Mouse (Mus musculus): ENCODE measurements around the gene Hoxa1. TPM values are rescaled to one million over a fixed set of nuclear protein-coding genes. Genes with fewer than 3 reads are reported as not detected.

Gene Hoxa1
- polyA plus RNA-seq, 1 experiment from 2014 or later: 0.53 TPM

GRCm38 (mm10) chr6:52164051-52164625, 6.0 kb upstream of the Hoxa1 start:
- no peak for ATAC-seq (ENCODE audit: low FRiP score)
- H3K4me1 ChIP-seq (ENCODE audit: control insufficient read depth, insufficient read depth, low read length): no peaks in the 10 kb centered on the region
- no peak overlapping the region for H3K9ac ChIP-seq (ENCODE audit: low read length)
- H3K4me2 ChIP-seq: no peak overlapping the region
- 0% methylated on average over 38 of the region's 39 CpGs for WGBS
- no peak overlapping the region for H3K27ac ChIP-seq (ENCODE audit: low read depth, low read length)
- H3K36me3 ChIP-seq (ENCODE audit: control insufficient read depth, insufficient read depth, low read length): no peaks in the 10 kb centered on the region
- H3K9me3 ChIP-seq (ENCODE audit: control insufficient read depth, low read length): no peaks in the 10 kb centered on the region
- DNase-seq (ENCODE audit: low spot score, missing footprints): peak; percentile 96
- no peak overlapping the region for H3K4me3 ChIP-seq (ENCODE audit: low read depth, low read length)
- peaks cover 97% of the 10 kb centered on the region for H3K27me3 ChIP-seq (ENCODE audit: control insufficient read depth, insufficient read depth, low read length)

GRCm38 (mm10) chr6:52163366-52164031, 5.4 kb upstream of the Hoxa1 start:
- peaks cover 5% of the 10 kb centered on the region; the same call in 1 of the 2 replicates for H3K4me1 ChIP-seq (ENCODE audit: control insufficient read depth, insufficient read depth, low read length)
- peaks cover 97% of the 10 kb centered on the region for H3K27me3 ChIP-seq (ENCODE audit: control insufficient read depth, insufficient read depth, low read length)
- ATAC-seq (ENCODE audit: low FRiP score) (no peak), DNase-seq (ENCODE audit: low spot score, missing footprints) (peak; percentile 97)
- WGBS: under 1% methylated on average over 17 of the region's 17 CpGs
- H3K9me3 ChIP-seq (ENCODE audit: control insufficient read depth, low read length): no peaks in the 10 kb centered on the region
- H3K4me3 ChIP-seq (ENCODE audit: low read depth, low read length): no peak overlapping the region
- no peak overlapping the region for H3K4me2 ChIP-seq
- H3K27ac ChIP-seq (ENCODE audit: low read depth, low read length): no peak overlapping the region
- H3K9ac ChIP-seq (ENCODE audit: low read length): no peak overlapping the region
- no peaks in the 10 kb centered on the region for H3K36me3 ChIP-seq (ENCODE audit: control insufficient read depth, insufficient read depth, low read length)

- H3K4me1 ChIP-seq (ENCODE audit: control insufficient read depth, insufficient read depth, low read length): peaks cover 8% of the 10 kb centered on the region; the same call in 1 of the 2 replicates
- H3K4me3 ChIP-seq (ENCODE audit: low read depth, low read length): no peak overlapping the region
- H3K27me3 ChIP-seq (ENCODE audit: control insufficient read depth, insufficient read depth, low read length): peaks cover 97% of the 10 kb centered on the region
- no peak overlapping the region for H3K27ac ChIP-seq (ENCODE audit: low read depth, low read length)
- no peak overlapping the region for H3K9ac ChIP-seq (ENCODE audit: low read length)
- DNase-seq (ENCODE audit: low spot score, missing footprints) (peak; percentile 97), ATAC-seq (ENCODE audit: low FRiP score) (no peak)
- under 1% methylated on average over 14 of the region's 14 CpGs for WGBS
- no peaks in the 10 kb centered on the region for H3K9me3 ChIP-seq (ENCODE audit: control insufficient read depth, low read length)
- H3K4me2 ChIP-seq: no peak overlapping the region
- no peaks in the 10 kb centered on the region for H3K36me3 ChIP-seq (ENCODE audit: control insufficient read depth, insufficient read depth, low read length)
These were observed 4.7 kb upstream of the Hoxa1 start for GRCm38 (mm10) chr6:52162611-52163365.

- whole genome bisulfite sequencing: 0% methylated on average over 1 of the region's 1 CpGs
- Histone ChIP-seq H3K36me3 (ENCODE audit: control insufficient read depth, insufficient read depth, low read length) (no peaks in the 10 kb centered on the region), H3K4me2 (no peak overlapping the region), H3K27ac (ENCODE audit: low read depth, low read length) (no peak overlapping the region), H3K4me3 (ENCODE audit: low read depth, low read length) (no peak overlapping the region), H3K4me1 (ENCODE audit: control insufficient read depth, insufficient read depth, low read length) (peaks cover 8% of the 10 kb centered on the region; the same call in 1 of the 2 replicates), H3K27me3 (ENCODE audit: control insufficient read depth, insufficient read depth, low read length) (peaks cover 97% of the 10 kb centered on the region), H3K9me3 (ENCODE audit: control insufficient read depth, low read length) (no peaks in the 10 kb centered on the region), H3K9ac (ENCODE audit: low read length) (no peak overlapping the region)
- ATAC-seq (ENCODE audit: low FRiP score) (no peak), DNase-seq (ENCODE audit: low spot score, missing footprints) (no peak)
These were observed 3.9 kb upstream of the Hoxa1 start for GRCm38 (mm10) chr6:52162093-52162380.

GRCm38 (mm10) chr6:52161336-52162092, 3.4 kb upstream of the Hoxa1 start:
- H3K27ac ChIP-seq (ENCODE audit: low read depth, low read length): no peak overlapping the region
- 2% methylated on average over 8 of the region's 8 CpGs for WGBS
- peak; percentile 95 for DNase-seq (ENCODE audit: low spot score, missing footprints)
- H3K9ac ChIP-seq (ENCODE audit: low read length): no peak overlapping the region
- peaks cover 97% of the 10 kb centered on the region for H3K27me3 ChIP-seq (ENCODE audit: control insufficient read depth, insufficient read depth, low read length)
- peaks cover 8% of the 10 kb centered on the region; the same call in 1 of the 2 replicates for H3K4me1 ChIP-seq (ENCODE audit: control insufficient read depth, insufficient read depth, low read length)
- H3K36me3 ChIP-seq (ENCODE audit: control insufficient read depth, insufficient read depth, low read length): no peaks in the 10 kb centered on the region
- no peaks in the 10 kb centered on the region for H3K9me3 ChIP-seq (ENCODE audit: control insufficient read depth, low read length)
- H3K4me3 ChIP-seq (ENCODE audit: low read depth, low read length): no peak overlapping the region
- no peak overlapping the region for H3K4me2 ChIP-seq
- ATAC-seq (ENCODE audit: low FRiP score): no peak

GRCm38 (mm10) chr6:52160511-52161335, 2.6 kb upstream of the Hoxa1 start:
- no peak overlapping the region for H3K4me2 ChIP-seq
- no peak for ATAC-seq (ENCODE audit: low FRiP score)

GRCm38 (mm10) chr6:52159979-52160378, 1.9 kb upstream of the Hoxa1 start:
- no peak for ATAC-seq (ENCODE audit: low FRiP score)
- 4% methylated on average over 9 of the region's 9 CpGs for WGBS
- peaks cover 8% of the 10 kb centered on the region; the same call in 1 of the 2 replicates for H3K4me1 ChIP-seq (ENCODE audit: control insufficient read depth, insufficient read depth, low read length)
- no peaks in the 10 kb centered on the region for H3K36me3 ChIP-seq (ENCODE audit: control insufficient read depth, insufficient read depth, low read length)
- no peaks in the 10 kb centered on the region for H3K9me3 ChIP-seq (ENCODE audit: control insufficient read depth, low read length)
- H3K4me2 ChIP-seq: no peak overlapping the region
- H3K27me3 ChIP-seq (ENCODE audit: control insufficient read depth, insufficient read depth, low read length): peaks cover 97% of the 10 kb centered on the region
- DNase-seq (ENCODE audit: low spot score, missing footprints): peak; percentile 92
- no peak overlapping the region for H3K4me3 ChIP-seq (ENCODE audit: low read depth, low read length)
- no peak overlapping the region for H3K9ac ChIP-seq (ENCODE audit: low read length)
- H3K27ac ChIP-seq (ENCODE audit: low read depth, low read length): no peak overlapping the region

More at GRCm38 (mm10) chr6:52160511-52161335, 2.6 kb upstream of the Hoxa1 start:
- H3K4me3 ChIP-seq (ENCODE audit: low read depth, low read length): no peak overlapping the region
- H3K9me3 ChIP-seq (ENCODE audit: control insufficient read depth, low read length): no peaks in the 10 kb centered on the region
- H3K27ac ChIP-seq (ENCODE audit: low read depth, low read length): no peak overlapping the region
- WGBS: 1% methylated on average over 30 of the region's 30 CpGs
- no peak overlapping the region for H3K9ac ChIP-seq (ENCODE audit: low read length)
- peaks cover 8% of the 10 kb centered on the region; the same call in 1 of the 2 replicates for H3K4me1 ChIP-seq (ENCODE audit: control insufficient read depth, insufficient read depth, low read length)
- peaks cover 97% of the 10 kb centered on the region for H3K27me3 ChIP-seq (ENCODE audit: control insufficient read depth, insufficient read depth, low read length)
- DNase-seq (ENCODE audit: low spot score, missing footprints): peak; percentile 96
- no peaks in the 10 kb centered on the region for H3K36me3 ChIP-seq (ENCODE audit: control insufficient read depth, insufficient read depth, low read length)

GRCm38 (mm10) chr6:52159164-52159761, 1.1 kb upstream of the Hoxa1 start:
- H3K4me1 ChIP-seq (ENCODE audit: control insufficient read depth, insufficient read depth, low read length): peaks cover 8% of the 10 kb centered on the region; the same call in 1 of the 2 replicates
- WGBS: 1% methylated on average over 12 of the region's 12 CpGs
- no peaks in the 10 kb centered on the region for H3K36me3 ChIP-seq (ENCODE audit: control insufficient read depth, insufficient read depth, low read length)
- DNase-seq (ENCODE audit: low spot score, missing footprints): peak; percentile 90
- ATAC-seq (ENCODE audit: low FRiP score): 0 out of 2 replicates have a peak, but pooled peaks have one; percentile 30
- peaks cover 97% of the 10 kb centered on the region for H3K27me3 ChIP-seq (ENCODE audit: control insufficient read depth, insufficient read depth, low read length)
- no peaks in the 10 kb centered on the region for H3K9me3 ChIP-seq (ENCODE audit: control insufficient read depth, low read length)
- peak overlapping the region; percentile 73 for H3K4me2 ChIP-seq
- H3K27ac ChIP-seq (ENCODE audit: low read depth, low read length): no peak overlapping the region
- no peak overlapping the region for H3K9ac ChIP-seq (ENCODE audit: low read length)
- H3K4me3 ChIP-seq (ENCODE audit: low read depth, low read length): peak overlapping the region; percentile 38; the same call in 1 of the 2 replicates
